Mouse (Mus musculus) limb, embryonic 13.5 days (tissue): ENCODE data around the gene Grm3. TPM values are rescaled to one million over a fixed set of nuclear protein-coding genes. Genes with fewer than 3 reads are reported as not detected.

Source experiments
- ATAC-seq: fragments of 200-750 bp; cut with Nextera tagmentation; 2 replicates; pipeline ENCODE4 v1.8.0; 2017; ENCODE audit warnings: low read depth, moderate number of reproducible peaks, moderate TSS enrichment; ENCODE audit not compliant: low FRiP score
- H3K27ac ChIP-seq: fragments of 300-500 bp; sonication (generic); 2 replicates; pipeline ENCODE4 v1.5.1; 2015; ENCODE audit warnings: inconsistent platforms, mild to moderate bottlenecking, moderate library complexity
- H3K27me3 ChIP-seq: fragments of 300-500 bp; sonication (generic); 2 replicates; pipeline ENCODE4 v1.6.1; 2015; ENCODE audit warnings: mild to moderate bottlenecking, inconsistent platforms
- H3K36me3 ChIP-seq: fragments of 300-500 bp; sonication (generic); 2 replicates; pipeline ENCODE4 v1.6.1; 2015; ENCODE audit warnings: inconsistent platforms, mild to moderate bottlenecking, moderate library complexity
- H3K4me1 ChIP-seq: fragments of 300-500 bp; sonication (generic); 2 replicates; pipeline ENCODE4 v1.6.1; 2015; ENCODE audit warnings: inconsistent platforms
- H3K4me2 ChIP-seq: fragments of 300-500 bp; sonication (generic); replicated peaks from 2 replicates; pipeline ENCODE4 v1.6.1; 2015; ENCODE audit warnings: inconsistent platforms, mild to moderate bottlenecking, moderate library complexity
- H3K4me3 ChIP-seq: fragments of 300-500 bp; sonication (generic); 2 replicates; pipeline ENCODE4 v1.5.1; 2015; ENCODE audit warnings: moderate library complexity, mild to moderate bottlenecking, inconsistent platforms
- H3K9ac ChIP-seq: fragments of 300-500 bp; sonication (generic); 2 replicates; pipeline ENCODE4 v1.6.1; 2015; ENCODE audit warnings: mild to moderate bottlenecking, inconsistent platforms
- H3K9me3 ChIP-seq: fragments of 300-500 bp; sonication (generic); 2 replicates; pipeline ENCODE4 v1.6.1; 2016; ENCODE audit warnings: inconsistent platforms
- WGBS: fragments of 180-500 bp; shearing (Covaris S2); methylation state at CpG from one replicate; pipeline ENCODE4 v1.1.7; 2015; 5-methylcytosine and 5-hydroxymethylcytosine counted together
- polyA plus RNA-seq: library from polyadenylated mRNA; unstranded; fragments of >200 nt; fragmentation: Nextera tagmentation; extraction: Ambion mirVana; gene quantifications from 2 replicates; pipeline ENCODE4 v1.2.1, GENCODE M21; 2015

Grm3 gene
- polyA plus RNA-seq, 1 experiment from 2014 or later: 0.90 TPM

GRCm38 (mm10) chr5:9692333-9692732 lies 32.6 kb downstream of the Grm3 start:
- H3K9ac ChIP-seq: no peak overlapping the region
- H3K4me3 ChIP-seq: no peak overlapping the region
- H3K4me1 ChIP-seq: no peaks in the 10 kb centered on the region
- WGBS: 88% methylated on average over 1 of the region's 1 CpGs
- H3K27me3 ChIP-seq: no peaks in the 10 kb centered on the region
- ATAC-seq: no peak
- no peaks in the 10 kb centered on the region for H3K9me3 ChIP-seq
- H3K36me3 ChIP-seq: no peaks in the 10 kb centered on the region
- no peak overlapping the region for H3K4me2 ChIP-seq
- no peak overlapping the region for H3K27ac ChIP-seq

DNA sequence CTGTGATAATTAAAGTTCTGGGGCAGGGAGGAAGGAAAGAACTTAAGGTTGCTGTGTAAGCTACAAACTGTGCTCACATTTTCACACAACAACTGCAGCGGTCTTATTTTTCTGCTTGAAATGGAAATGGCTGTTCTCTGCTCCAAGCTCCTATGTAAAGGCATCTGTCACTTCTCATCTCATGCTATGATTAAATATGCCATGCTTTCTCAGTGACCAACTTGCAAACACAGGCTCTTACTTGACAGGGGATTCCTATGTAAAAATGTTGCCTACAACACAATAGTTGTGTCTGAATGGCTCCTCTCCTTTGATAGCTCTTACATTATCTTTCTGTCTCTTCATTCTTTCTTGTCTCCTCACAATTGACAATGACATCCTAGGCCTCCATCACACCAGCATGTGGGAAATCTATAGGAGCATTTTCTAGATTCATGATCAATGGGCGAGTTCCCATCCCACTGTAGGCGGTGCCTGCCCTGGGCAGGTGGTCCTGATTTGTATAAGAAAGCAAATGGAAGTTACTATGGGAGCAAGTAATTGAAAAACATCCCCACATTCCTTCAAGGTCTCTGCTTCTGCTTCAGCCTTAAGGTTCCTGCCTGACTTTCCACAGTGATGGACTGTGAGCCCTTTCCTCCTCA lies 34.2 kb downstream of the Grm3 start:
- H3K4me3 ChIP-seq: no peak overlapping the region
- no peaks in the 10 kb centered on the region for H3K9me3 ChIP-seq
- H3K27ac ChIP-seq: no peak overlapping the region
- H3K36me3 ChIP-seq: no peaks in the 10 kb centered on the region
- 50% methylated on average over 3 of the region's 3 CpGs for WGBS
- no peak for ATAC-seq
- no peaks in the 10 kb centered on the region for H3K27me3 ChIP-seq
- H3K4me1 ChIP-seq: no peaks in the 10 kb centered on the region
- H3K4me2 ChIP-seq: no peak overlapping the region
- no peak overlapping the region for H3K9ac ChIP-seq

- H3K9me3 ChIP-seq: no peaks in the 10 kb centered on the region
- H3K4me3 ChIP-seq: no peak overlapping the region
- no peak overlapping the region for H3K27ac ChIP-seq
- H3K4me1 ChIP-seq: no peaks in the 10 kb centered on the region
- no peaks in the 10 kb centered on the region for H3K36me3 ChIP-seq
- WGBS: 32% methylated on average over 1 of the region's 1 CpGs
- ATAC-seq: no peak
- no peak overlapping the region for H3K9ac ChIP-seq
- no peaks in the 10 kb centered on the region for H3K27me3 ChIP-seq
- H3K4me2 ChIP-seq: no peak overlapping the region
These were observed 34.8 kb downstream of the Grm3 start for GRCm38 (mm10) chr5:9690192-9690591.

DNA sequence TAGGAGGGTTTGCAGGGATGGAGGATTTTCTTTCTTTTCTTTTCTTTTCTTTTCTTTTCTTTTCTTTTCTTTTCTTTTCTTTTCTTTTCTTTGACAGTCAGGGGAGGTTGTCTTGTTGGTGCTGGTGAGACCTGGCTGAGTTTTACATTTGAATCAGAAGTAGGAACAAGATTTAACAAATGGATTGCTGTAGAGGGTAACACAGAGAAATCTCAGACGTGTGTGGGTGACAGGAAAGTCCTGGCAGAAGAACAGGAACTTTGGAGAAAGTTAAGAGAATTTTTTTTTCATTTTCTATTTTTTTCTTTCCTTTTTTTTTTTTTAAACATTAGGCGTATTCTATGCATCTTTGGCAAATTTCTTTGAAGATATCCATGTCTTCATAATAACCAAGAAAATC lies 41.8 kb downstream of the Grm3 start:
- no peak for ATAC-seq
- Histone ChIP-seq H3K4me1 (no peaks in the 10 kb centered on the region), H3K27ac (no peak overlapping the region), H3K36me3 (no peaks in the 10 kb centered on the region), H3K9me3 (no peaks in the 10 kb centered on the region), H3K27me3 (no peaks in the 10 kb centered on the region), H3K4me3 (no peak overlapping the region), H3K4me2 (no peak overlapping the region), H3K9ac (no peak overlapping the region)
- WGBS: 59% methylated on average over 2 of the region's 2 CpGs

DNA sequence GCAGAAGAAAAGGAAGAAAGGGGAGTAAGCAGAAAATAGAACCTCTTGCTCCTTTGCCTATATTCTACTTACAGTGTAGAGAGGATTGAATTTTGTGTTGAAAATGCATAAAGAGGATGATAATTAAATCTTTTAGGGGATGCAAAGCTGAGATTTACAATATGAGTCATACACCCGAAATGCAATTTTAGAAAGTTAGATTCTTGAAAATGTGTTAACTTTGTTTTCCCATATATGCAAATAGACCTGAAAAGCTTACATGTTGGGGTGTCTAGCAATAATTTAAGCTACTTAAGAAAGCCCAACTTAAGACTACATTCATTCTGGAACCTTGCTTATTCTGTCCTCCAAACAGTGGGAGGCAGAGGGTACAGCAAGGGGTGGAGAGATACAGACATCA lies 56.0 kb downstream of the Grm3 start:
- Histone ChIP-seq H3K9me3 (no peaks in the 10 kb centered on the region), H3K9ac (no peak overlapping the region), H3K27me3 (no peaks in the 10 kb centered on the region), H3K27ac (no peak overlapping the region), H3K36me3 (no peaks in the 10 kb centered on the region), H3K4me2 (no peak overlapping the region), H3K4me3 (no peak overlapping the region), H3K4me1 (no peaks in the 10 kb centered on the region)
- 89% methylated on average over 1 of the region's 1 CpGs for WGBS
- ATAC-seq: no peak

GRCm38 (mm10) chr5:9663416-9663815 lies 61.6 kb downstream of the Grm3 start:
- Histone ChIP-seq H3K4me1 (no peaks in the 10 kb centered on the region), H3K36me3 (no peaks in the 10 kb centered on the region), H3K4me2 (no peak overlapping the region), H3K27me3 (no peaks in the 10 kb centered on the region), H3K9me3 (no peaks in the 10 kb centered on the region), H3K27ac (no peak overlapping the region), H3K9ac (no peak overlapping the region), H3K4me3 (no peak overlapping the region)
- 91% methylated on average over 3 of the region's 3 CpGs for WGBS
- no peak for ATAC-seq

DNA sequence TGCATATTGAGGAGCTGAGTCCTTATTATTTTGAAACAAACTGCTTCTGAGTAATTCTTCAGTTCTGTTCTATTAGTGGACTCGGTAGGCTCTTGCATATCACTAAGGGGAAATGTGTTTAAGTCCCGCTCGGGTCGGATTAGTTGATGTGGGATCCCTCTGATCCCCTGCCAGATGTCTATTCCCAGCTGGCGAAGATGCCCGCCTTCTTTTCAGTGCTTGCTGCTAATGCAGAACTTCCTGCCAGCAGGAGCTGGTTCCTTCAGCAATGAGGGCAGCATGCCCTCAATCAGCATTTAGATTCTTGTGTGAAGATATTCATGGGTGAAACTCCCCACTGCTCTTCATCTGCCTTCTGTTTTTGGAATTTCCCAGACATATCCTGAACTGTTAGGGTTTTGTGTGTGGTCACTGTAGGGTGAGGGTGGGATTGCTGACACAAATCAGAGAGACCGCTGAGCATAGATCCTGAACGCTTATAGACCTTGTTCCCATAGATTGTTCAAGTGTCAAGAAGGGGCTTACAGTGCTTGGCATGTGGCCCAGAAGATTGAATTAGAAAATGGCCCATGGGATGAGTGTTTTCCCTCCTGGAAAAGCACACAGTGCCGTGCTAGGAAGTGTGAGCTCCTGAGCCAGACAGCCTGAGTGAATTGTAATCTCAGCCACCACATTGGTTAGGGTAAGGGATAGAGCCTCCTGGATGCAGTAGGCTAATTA lies 62.9 kb downstream of the Grm3 start:
- Histone ChIP-seq H3K4me2 (no peak overlapping the region), H3K27ac (no peak overlapping the region), H3K36me3 (no peaks in the 10 kb centered on the region), H3K4me3 (no peak overlapping the region), H3K27me3 (no peaks in the 10 kb centered on the region), H3K4me1 (no peaks in the 10 kb centered on the region), H3K9me3 (no peaks in the 10 kb centered on the region), H3K9ac (no peak overlapping the region)
- no peak for ATAC-seq
- WGBS: 51% methylated on average over 9 of the region's 9 CpGs

DNA sequence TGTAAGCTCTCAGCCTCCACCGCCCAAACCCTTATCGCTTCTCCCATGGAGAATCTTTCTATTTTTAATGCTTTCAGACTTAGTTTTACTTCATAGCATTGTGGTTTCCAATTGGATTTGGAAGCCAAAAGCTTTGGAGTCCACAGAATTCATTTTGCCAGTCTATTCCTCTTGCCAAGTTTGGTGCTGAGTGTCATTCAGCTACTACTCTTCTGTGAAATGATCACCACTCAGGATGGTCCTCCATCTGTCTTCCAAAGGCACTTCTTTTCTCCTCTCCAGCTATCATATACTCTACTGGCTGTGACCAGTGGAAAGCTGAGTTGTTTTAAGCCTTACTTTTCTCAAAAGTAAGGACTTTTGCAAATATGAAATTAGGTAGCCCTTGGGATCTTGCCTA lies 86.4 kb downstream of the Grm3 start:
- no peak for ATAC-seq
- no peaks in the 10 kb centered on the region for H3K4me1 ChIP-seq
- no peak overlapping the region for H3K4me2 ChIP-seq
- H3K27me3 ChIP-seq: no peaks in the 10 kb centered on the region
- H3K36me3 ChIP-seq: no peaks in the 10 kb centered on the region
- WGBS: 95% methylated on average over 2 of the region's 2 CpGs
- H3K9me3 ChIP-seq: no peaks in the 10 kb centered on the region
- no peak overlapping the region for H3K9ac ChIP-seq
- no peak overlapping the region for H3K4me3 ChIP-seq
- H3K27ac ChIP-seq: no peak overlapping the region

DNA sequence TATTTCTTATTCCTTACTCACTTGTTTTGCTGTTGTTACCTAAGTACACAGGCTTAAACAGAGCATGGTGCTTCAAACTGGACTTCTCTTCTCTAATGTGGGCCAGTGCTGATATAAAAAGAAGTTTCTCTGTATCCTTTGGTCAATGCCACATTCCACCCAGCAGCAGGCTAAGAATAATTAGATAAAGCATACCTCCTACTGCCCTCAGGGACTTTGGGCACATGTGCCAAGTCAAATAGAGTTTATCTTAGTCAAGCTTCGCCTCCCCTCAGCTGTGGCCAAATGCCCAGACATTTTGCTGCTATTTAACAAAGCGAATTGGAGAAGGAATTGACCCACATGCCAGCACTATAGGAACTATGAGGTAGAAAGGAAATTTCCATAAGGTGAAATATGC lies 97.8 kb downstream of the Grm3 start:
- H3K27ac ChIP-seq: no peak overlapping the region
- 71% methylated on average over 2 of the region's 2 CpGs for WGBS
- H3K4me2 ChIP-seq: no peak overlapping the region
- H3K4me1 ChIP-seq: no peaks in the 10 kb centered on the region
- no peak overlapping the region for H3K4me3 ChIP-seq
- ATAC-seq: no peak
- H3K9me3 ChIP-seq: no peaks in the 10 kb centered on the region
- H3K27me3 ChIP-seq: no peaks in the 10 kb centered on the region
- H3K9ac ChIP-seq: no peak overlapping the region
- no peaks in the 10 kb centered on the region for H3K36me3 ChIP-seq

GRCm38 (mm10) chr5:9624396-9624795 lies 100.6 kb downstream of the Grm3 start:
- WGBS: 87% methylated on average over 4 of the region's 4 CpGs
- H3K9ac ChIP-seq: no peak overlapping the region
- no peak overlapping the region for H3K27ac ChIP-seq
- no peak for ATAC-seq
- H3K36me3 ChIP-seq: no peaks in the 10 kb centered on the region
- no peaks in the 10 kb centered on the region for H3K4me1 ChIP-seq
- no peaks in the 10 kb centered on the region for H3K27me3 ChIP-seq
- no peaks in the 10 kb centered on the region for H3K9me3 ChIP-seq
- no peak overlapping the region for H3K4me2 ChIP-seq
- H3K4me3 ChIP-seq: no peak overlapping the region

- no peaks in the 10 kb centered on the region for H3K27me3 ChIP-seq
- ATAC-seq: no peak
- H3K36me3 ChIP-seq: no peaks in the 10 kb centered on the region
- 6% methylated on average over 4 of the region's 4 CpGs for WGBS
- no peak overlapping the region for H3K4me2 ChIP-seq
- H3K4me1 ChIP-seq: no peaks in the 10 kb centered on the region
- no peak overlapping the region for H3K9ac ChIP-seq
- no peak overlapping the region for H3K27ac ChIP-seq
- H3K4me3 ChIP-seq: no peak overlapping the region
- no peaks in the 10 kb centered on the region for H3K9me3 ChIP-seq
These were observed 101.9 kb downstream of the Grm3 start for GRCm38 (mm10) chr5:9623095-9623459.

DNA sequence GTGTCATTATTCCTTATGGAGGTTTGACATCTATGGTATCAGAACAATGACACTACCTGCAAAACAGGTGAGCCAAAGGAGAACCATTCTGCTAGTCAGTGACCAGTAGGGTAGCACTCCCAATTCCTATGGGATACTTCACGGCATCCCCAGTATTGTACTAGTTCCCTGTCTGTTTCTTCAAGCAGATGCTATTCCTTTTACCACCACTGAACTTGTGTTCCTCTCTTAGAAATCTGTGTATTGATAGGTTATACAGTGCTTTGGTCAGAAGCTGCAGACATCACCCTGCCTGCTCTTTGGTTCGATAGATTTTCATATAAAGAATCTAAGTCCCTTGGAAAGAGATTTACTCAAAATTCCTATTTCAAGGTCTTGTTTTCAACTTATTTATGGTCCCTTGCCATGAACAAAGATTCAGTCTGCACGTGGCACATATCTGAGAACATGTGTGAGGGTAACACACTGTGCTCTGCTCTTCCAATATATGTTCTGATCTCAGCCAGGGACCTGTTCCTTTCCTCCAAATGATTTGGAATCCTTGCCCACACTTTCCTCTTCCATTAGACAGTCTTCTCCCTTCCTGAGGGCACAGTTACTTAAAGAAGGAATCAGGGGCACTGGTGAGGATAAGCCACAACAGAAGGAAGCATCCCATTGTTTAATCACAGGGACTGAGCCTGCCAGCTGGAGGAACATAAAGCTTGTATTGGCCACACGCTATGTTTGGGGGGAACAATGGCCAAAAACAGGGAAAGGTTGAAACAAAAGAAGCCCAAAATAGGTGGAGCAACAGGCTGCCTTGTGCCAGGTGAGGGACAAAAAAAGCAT lies 102.5 kb downstream of the Grm3 start:
- H3K4me2 ChIP-seq: no peak overlapping the region
- H3K36me3 ChIP-seq: no peaks in the 10 kb centered on the region
- no peaks in the 10 kb centered on the region for H3K27me3 ChIP-seq
- H3K9me3 ChIP-seq: no peaks in the 10 kb centered on the region
- no peak for ATAC-seq
- H3K4me1 ChIP-seq: no peaks in the 10 kb centered on the region
- no peak overlapping the region for H3K27ac ChIP-seq
- no peak overlapping the region for H3K4me3 ChIP-seq
- 56% methylated on average over 4 of the region's 4 CpGs for WGBS
- no peak overlapping the region for H3K9ac ChIP-seq
